Mouse (Mus musculus): Measurements from ENCODE around the gene Mast4. TPM values are rescaled to one million over a fixed set of nuclear protein-coding genes. Genes with fewer than 3 reads are reported as not detected.

Mast4 gene
- total and polyA plus RNA-seq, 3 experiments = 8.5 to 33.1 (median 23.6) TPM

GRCm38 (mm10) chr13:103334723-103335458, 594 bp upstream of the Mast4 start:
- intact Hi-C loops (cut with DNase I) = loop anchor here (5.0 kb wide), 3 partner anchors 63 to 307 kb away; no protein-coding TSS in a partner anchor
- WGBS = 5% methylated on average over 32 of the region's 32 CpGs

DNA sequence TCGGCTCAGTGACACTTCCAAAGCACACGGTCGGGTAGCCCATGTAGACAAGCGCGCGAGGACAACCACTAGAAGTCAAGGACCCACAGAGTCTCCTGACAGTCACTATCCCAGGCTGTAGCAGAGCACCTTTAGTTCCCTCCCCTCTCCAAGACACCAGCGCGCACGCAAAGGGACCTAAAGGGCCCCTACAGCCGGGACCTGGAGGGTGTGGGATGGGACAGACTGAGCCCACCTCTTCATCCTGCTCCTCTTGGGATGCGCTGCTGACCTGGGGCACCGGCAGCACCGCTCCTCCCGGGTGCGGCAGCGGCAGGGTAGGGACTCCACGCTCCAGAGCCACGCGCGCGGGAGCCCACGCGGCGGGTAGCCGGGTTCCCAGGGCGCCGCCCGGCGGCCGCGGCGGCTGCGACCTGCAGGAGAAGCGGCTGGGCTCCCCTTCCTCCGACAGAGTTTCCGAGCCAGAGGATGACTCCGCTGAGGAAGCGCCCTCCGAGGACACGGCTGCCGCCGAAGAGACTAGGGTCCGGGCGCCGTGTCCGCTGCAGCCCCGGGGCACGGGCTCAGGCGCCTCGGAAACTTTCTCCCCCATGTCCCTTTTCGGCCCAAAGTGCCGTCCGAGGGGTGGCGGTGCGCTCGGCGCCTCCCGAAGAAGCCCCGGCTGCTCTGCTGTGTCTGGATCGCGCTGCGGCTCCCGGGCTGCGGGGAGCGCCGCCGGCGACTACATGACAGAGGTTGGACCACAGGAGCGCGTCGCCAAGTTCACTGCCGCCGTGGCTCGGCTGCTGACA, 501 bp downstream of the Mast4 start:
- intact Hi-C loops (cut with DNase I) = loop anchor here (1.0 to 5.0 kb wide), 3 partner anchors 61 to 159 kb away; no protein-coding TSS in a partner anchor
- H3K9ac ChIP-seq (ENCODE audit: low read depth, low read length) = peak overlapping the region; percentile 93
- DNase-seq = peak; percentile 69 to 71
- WGBS = under 1% methylated on average over 73 of the region's 74 CpGs
- H3K27ac ChIP-seq = peak overlapping the region; percentile 81
- H3K36me3 ChIP-seq (ENCODE audit: control insufficient read depth, insufficient read depth, low read length) = no peaks in the 10 kb centered on the region
- TF ChIP-seq CTCF (IDR thresholded peaks at IDR 0.05) (peak; percentile 58), POLR2A (IDR thresholded peaks at IDR 0.05; ENCODE audit: insufficient read depth, low read depth, low read length) (no peak), EP300 (IDR thresholded peaks at IDR 0.05; ENCODE audit: insufficient read depth, low read depth, low read length) (no peak)
- peaks cover 2% of the 10 kb centered on the region for H3K4me1 ChIP-seq (ENCODE audit: control insufficient read depth, insufficient read depth, low read length)
- no peaks in the 10 kb centered on the region for H3K79me2 ChIP-seq (replicated peaks; ENCODE audit: control insufficient read depth, insufficient read depth, low read length)
- H3K27me3 ChIP-seq (ENCODE audit: control insufficient read depth, insufficient read depth, low read length) = peaks cover 8% of the 10 kb centered on the region; the same call in 1 of the 2 replicates
- peak overlapping the region; percentile 85 for H3K4me3 ChIP-seq

More at GRCm38 (mm10) chr13:103334723-103335458, 594 bp upstream of the Mast4 start:
- peak overlapping the region; percentile 93 for H3K9ac ChIP-seq (ENCODE audit: low read depth, low read length)
- H3K27ac ChIP-seq = peak overlapping the region; percentile 81
- no peak for TF ChIP-seq CTCF (IDR thresholded peaks at IDR 0.05)
- TF ChIP-seq EP300 (IDR thresholded peaks at IDR 0.05; ENCODE audit: insufficient read depth, low read depth, low read length) = no peak
- no peak for TF ChIP-seq POLR2A (IDR thresholded peaks at IDR 0.05; ENCODE audit: insufficient read depth, low read depth, low read length)
- H3K4me3 ChIP-seq = peak overlapping the region; percentile 85
- no peak for DNase-seq
- H3K36me3 ChIP-seq (ENCODE audit: control insufficient read depth, insufficient read depth, low read length) = no peaks in the 10 kb centered on the region
- no peaks in the 10 kb centered on the region for H3K79me2 ChIP-seq (replicated peaks; ENCODE audit: control insufficient read depth, insufficient read depth, low read length)
- H3K4me1 ChIP-seq (ENCODE audit: control insufficient read depth, insufficient read depth, low read length) = peaks cover 2% of the 10 kb centered on the region
- peaks cover 8% of the 10 kb centered on the region; the same call in 1 of the 2 replicates for H3K27me3 ChIP-seq (ENCODE audit: control insufficient read depth, insufficient read depth, low read length)

- Histone ChIP-seq H3K9ac (ENCODE audit: low read depth, low read length) (peak overlapping the region; percentile 93), H3K27me3 (ENCODE audit: control insufficient read depth, insufficient read depth, low read length) (peaks cover 8% of the 10 kb centered on the region; the same call in 1 of the 2 replicates), H3K79me2 (replicated peaks; ENCODE audit: control insufficient read depth, insufficient read depth, low read length) (no peaks in the 10 kb centered on the region), H3K27ac (peak overlapping the region; percentile 81), H3K4me1 (ENCODE audit: control insufficient read depth, insufficient read depth, low read length) (peaks cover 2% of the 10 kb centered on the region), H3K4me3 (peak overlapping the region; percentile 85), H3K36me3 (ENCODE audit: control insufficient read depth, insufficient read depth, low read length) (no peaks in the 10 kb centered on the region)
- WGBS = 3% methylated on average over 17 of the region's 17 CpGs
- TF ChIP-seq POLR2A (IDR thresholded peaks at IDR 0.05; ENCODE audit: insufficient read depth, low read depth, low read length) (no peak), CTCF (IDR thresholded peaks at IDR 0.05) (no peak), EP300 (IDR thresholded peaks at IDR 0.05; ENCODE audit: insufficient read depth, low read depth, low read length) (no peak)
- intact Hi-C loops (cut with DNase I) = loop anchor here (1.0 to 5.0 kb wide), 3 partner anchors 61 to 159 kb away; no protein-coding TSS in a partner anchor
- peak in 1 of 2 experiments; percentile 33 for DNase-seq
Measured at GRCm38 (mm10) chr13:103333153-103333552, 1.1 kb downstream of the Mast4 start.

DNA sequence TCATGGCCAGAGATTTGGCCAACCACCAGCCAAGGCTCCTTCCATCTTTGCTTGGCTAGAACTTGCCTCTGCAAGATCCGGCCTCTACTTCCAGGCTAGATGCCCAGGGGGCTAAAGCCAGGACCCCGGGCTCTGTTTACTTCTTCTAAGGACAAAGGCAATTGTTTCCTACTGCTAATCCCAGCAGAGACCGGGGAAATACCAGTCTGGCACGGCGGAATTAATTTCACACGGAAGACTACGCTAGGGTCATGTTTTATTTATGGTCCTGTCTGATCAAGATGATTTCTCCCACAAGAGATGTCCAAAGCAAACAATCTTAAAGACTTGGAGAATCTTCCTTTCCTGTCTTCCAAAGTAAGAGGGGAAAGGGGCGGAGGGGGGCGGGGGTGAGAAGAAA, 1.6 kb downstream of the Mast4 start:
- WGBS = 19% methylated on average over 9 of the region's 9 CpGs
- Histone ChIP-seq H3K4me3 (peak overlapping the region; percentile 85), H3K27ac (peak overlapping the region; percentile 81), H3K36me3 (ENCODE audit: control insufficient read depth, insufficient read depth, low read length) (no peaks in the 10 kb centered on the region), H3K9ac (ENCODE audit: low read depth, low read length) (no peak overlapping the region), H3K4me1 (ENCODE audit: control insufficient read depth, insufficient read depth, low read length) (peaks cover 2% of the 10 kb centered on the region), H3K79me2 (replicated peaks; ENCODE audit: control insufficient read depth, insufficient read depth, low read length) (no peaks in the 10 kb centered on the region), H3K27me3 (ENCODE audit: control insufficient read depth, insufficient read depth, low read length) (peaks cover 8% of the 10 kb centered on the region; the same call in 1 of the 2 replicates)
- no peak for TF ChIP-seq POLR2A (IDR thresholded peaks at IDR 0.05; ENCODE audit: insufficient read depth, low read depth, low read length)
- TF ChIP-seq CTCF (IDR thresholded peaks at IDR 0.05) = no peak
- TF ChIP-seq EP300 (IDR thresholded peaks at IDR 0.05; ENCODE audit: insufficient read depth, low read depth, low read length) = no peak
- intact Hi-C loops (cut with DNase I) = loop anchor here (1.0 to 5.0 kb wide), 3 partner anchors 60 to 158 kb away; no protein-coding TSS in a partner anchor
- DNase-seq = no peak

DNA sequence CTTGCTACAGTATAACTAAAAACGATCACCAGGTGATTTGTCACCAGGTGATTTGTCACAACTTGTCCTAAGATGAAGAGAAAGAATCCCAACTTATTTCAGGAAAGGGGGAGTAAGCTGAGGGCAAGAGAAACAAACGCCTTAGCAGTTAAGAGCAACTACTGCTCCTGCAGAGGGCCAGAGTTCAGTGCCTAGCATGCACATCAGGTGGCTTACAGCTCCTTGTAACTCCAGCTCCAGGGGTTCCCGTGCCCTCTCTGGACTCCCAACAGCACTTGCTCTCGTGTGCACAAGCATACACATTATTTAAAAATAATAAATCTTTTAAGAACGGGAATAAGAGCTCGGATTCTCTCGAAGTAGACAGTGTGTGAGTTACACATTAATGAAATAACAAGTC, 3.2 kb downstream of the Mast4 start:
- DNase-seq = no peak
- no peaks in the 10 kb centered on the region for H3K36me3 ChIP-seq (ENCODE audit: control insufficient read depth, insufficient read depth, low read length)
- intact Hi-C loops (cut with DNase I) = loop anchor here (5.0 kb wide), 2 partner anchors 59 to 119 kb away; no protein-coding TSS in a partner anchor
- no peak overlapping the region for H3K4me3 ChIP-seq
- H3K27me3 ChIP-seq (ENCODE audit: control insufficient read depth, insufficient read depth, low read length) = peaks cover 8% of the 10 kb centered on the region; the same call in 1 of the 2 replicates
- H3K79me2 ChIP-seq (replicated peaks; ENCODE audit: control insufficient read depth, insufficient read depth, low read length) = no peaks in the 10 kb centered on the region
- 64% methylated on average over 7 of the region's 7 CpGs for WGBS
- H3K9ac ChIP-seq (ENCODE audit: low read depth, low read length) = no peak overlapping the region
- no peak overlapping the region for H3K27ac ChIP-seq
- H3K4me1 ChIP-seq (ENCODE audit: control insufficient read depth, insufficient read depth, low read length) = peaks cover 2% of the 10 kb centered on the region
- TF ChIP-seq EP300 (IDR thresholded peaks at IDR 0.05; ENCODE audit: insufficient read depth, low read depth, low read length) = no peak
- no peak for TF ChIP-seq POLR2A (IDR thresholded peaks at IDR 0.05; ENCODE audit: insufficient read depth, low read depth, low read length)
- TF ChIP-seq CTCF (IDR thresholded peaks at IDR 0.05) = no peak

All from heart, adult 2 months (tissue).